Mouse (Mus musculus) bone marrow, adult 2 months (tissue): ENCODE results near the gene Cfap61.
"Not testable (repeated sequence)": the region's sequence is repeated elsewhere in the genome, so short reads cannot be mapped to it uniquely, and the experiment has no call there.

Experiments
- CTCF ChIP-seq: fragments of 200-500 bp; IDR thresholded peaks from 2 replicates; pipeline ENCODE4 v1.5.1; 2011; ENCODE audit warnings: low read length, control low read depth; ENCODE audit not compliant: control insufficient read depth, insufficient read depth
- POLR2A ChIP-seq: fragments of 200-500 bp; IDR thresholded peaks from 2 replicates; pipeline ENCODE4 v1.6.1; 2011; ENCODE audit warnings: low read depth, mild to moderate bottlenecking, control low read depth, low read length, borderline replicate concordance; ENCODE audit not compliant: control insufficient read depth

DNA sequence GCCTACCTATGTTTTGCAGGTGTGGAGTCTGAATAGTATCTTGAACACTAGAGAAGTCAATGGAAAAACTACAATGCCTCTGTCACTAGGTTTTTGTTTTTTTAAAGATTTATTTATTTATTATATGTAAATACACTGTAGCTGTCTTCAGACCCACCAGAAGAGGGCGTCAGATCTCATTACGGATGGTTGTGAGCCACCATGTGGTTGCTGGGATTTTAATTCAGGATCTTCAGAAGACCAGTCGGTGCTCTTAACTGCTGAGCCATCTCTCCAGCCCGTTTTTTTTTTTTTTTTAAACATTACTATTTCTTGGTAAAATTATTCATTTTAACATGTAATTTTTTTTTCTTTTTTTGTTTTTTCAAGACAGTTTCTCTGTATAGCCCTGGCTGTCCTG is 28.7 kb upstream of the Cfap61 start:
- TF ChIP-seq CTCF, POLR2A: not testable (repeated sequence)
